Mouse (Mus musculus) thymus, adult 2 months (tissue): ENCODE measurements around the gene Bcl2l12. TPM values are rescaled to one million over a fixed set of nuclear protein-coding genes. Genes with fewer than 3 reads are reported as not detected.
A peak's percentile ranks its signal among the peaks of the same experiment; 100 is the strongest.

Experiments used
- DNase-seq: peaks from one replicate; pipeline ENCODE4 v3.0.0; 2021
- H3K27ac ChIP-seq: fragments of 200-500 bp; 2 replicates; pipeline ENCODE4 v1.5.1; 2012; ENCODE audit warnings: low read length, control low read depth; ENCODE audit not compliant: control insufficient read depth, insufficient read depth
- H3K27me3 ChIP-seq: fragments of 200-500 bp; 2 replicates; pipeline ENCODE4 v1.6.1; 2012; ENCODE audit warnings: mild to moderate bottlenecking, low read length, moderate library complexity, mixed read lengths; ENCODE audit not compliant: control insufficient read depth, insufficient read depth
- H3K36me3 ChIP-seq: fragments of 200-500 bp; 2 replicates; pipeline ENCODE4 v1.6.1; 2012; ENCODE audit warnings: mild to moderate bottlenecking, low read length, moderate library complexity; ENCODE audit not compliant: control insufficient read depth, insufficient read depth
- H3K4me1 ChIP-seq: fragments of 200-500 bp; replicated peaks from 2 replicates; pipeline ENCODE4 v1.6.1; 2012; ENCODE audit warnings: low read length; ENCODE audit not compliant: control insufficient read depth, insufficient read depth
- H3K4me3 ChIP-seq: fragments of 200-500 bp; 2 replicates; pipeline ENCODE4 v1.5.1; 2012; ENCODE audit warnings: mild to moderate bottlenecking, low read length, control low read depth, moderate library complexity; ENCODE audit not compliant: control insufficient read depth, insufficient read depth
- CTCF ChIP-seq: fragments of 200-500 bp; IDR thresholded peaks from 2 replicates; pipeline ENCODE4 v1.5.1; 2012; ENCODE audit warnings: mild to moderate bottlenecking, control low read depth, low read length, moderate library complexity, borderline replicate concordance; ENCODE audit not compliant: control insufficient read depth, poor library complexity, insufficient read depth; ENCODE audit errors: extremely low read depth
- POLR2A ChIP-seq: fragments of 200-500 bp; IDR thresholded peaks from 2 replicates; pipeline ENCODE4 v1.6.1; 2012; ENCODE audit warnings: mild to moderate bottlenecking, low read length, control low read depth, moderate library complexity; ENCODE audit not compliant: control insufficient read depth, poor library complexity, insufficient read depth; ENCODE audit errors: extremely low read depth
- WGBS: fragments of 180-500 bp; shearing (Covaris S2); methylation state at CpG from one replicate; pipeline ENCODE4 v1.1.7; 2018; 5-methylcytosine and 5-hydroxymethylcytosine counted together
- polyA plus RNA-seq: library from polyadenylated mRNA; depleted of rRNA; stranded (reverse); fragments of >200 nt; gene quantifications from 2 replicates; pipeline ENCODE4 v1.2.3, GENCODE M21; 2012; rRNA removed

The Bcl2l12 gene
- polyA plus RNA-seq, result 85.6 and 87.4 TPM in 2 replicates

- DNase-seq, result no peak
- peaks cover 20% of the 10 kb centered on the region for H3K4me1 ChIP-seq
- under 1% methylated on average over 18 of the region's 18 CpGs for WGBS
These were observed at the start of gene Bcl2l12 for GRCm38 (mm10) chr7:44998501-44998955. Gene Bcl2l12, minus strand, starts transcription at chr7:44998712.

DNA sequence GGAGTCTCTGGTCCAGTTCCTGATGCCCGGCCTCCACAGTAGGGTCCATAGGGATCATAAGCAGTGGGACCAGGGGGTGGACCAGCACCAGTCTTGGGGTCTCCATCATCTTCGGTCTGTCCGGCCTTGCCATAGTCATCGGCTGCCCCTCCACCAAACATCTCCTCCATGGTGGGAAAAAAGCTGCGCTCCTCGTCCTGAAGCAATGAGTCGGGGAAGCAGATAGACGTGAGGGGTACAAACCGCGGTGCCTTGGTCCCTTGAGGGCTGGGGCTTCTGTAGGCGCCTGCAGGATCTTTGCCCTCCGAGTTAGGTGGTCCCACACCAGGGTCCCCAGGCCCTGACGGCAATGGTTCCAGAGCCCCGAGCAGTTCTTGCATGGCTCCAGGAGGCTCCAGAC lies 49.0 kb upstream of the Bcl2l12 start:
- Histone ChIP-seq H3K27me3 (no peaks in the 10 kb centered on the region), H3K36me3 (peaks cover 66% of the 10 kb centered on the region), H3K27ac (no peak overlapping the region), H3K4me3 (no peak overlapping the region), H3K4me1 (peaks cover 15% of the 10 kb centered on the region)
- TF ChIP-seq POLR2A (no peak), CTCF (no peak)
- no peak for DNase-seq
- 98% methylated on average over 14 of the region's 14 CpGs for WGBS

More at GRCm38 (mm10) chr7:44998501-44998955, at the start of gene Bcl2l12:
- no peak for TF ChIP-seq POLR2A
- no peaks in the 10 kb centered on the region for H3K27me3 ChIP-seq
- peak within 1 kb of the TSS; percentile 53 for H3K4me3 ChIP-seq
- peak within 1 kb of the TSS; percentile 81 for H3K27ac ChIP-seq
- H3K36me3 ChIP-seq, result peaks cover 37% of the 10 kb centered on the region

GRCm38 (mm10) chr7:45046853-45047350 lies 48.4 kb upstream of the Bcl2l12 start:
- no peak for TF ChIP-seq CTCF
- TF ChIP-seq POLR2A, result no peak
- DNase-seq, result no peak
- Histone ChIP-seq H3K36me3 (peaks cover 72% of the 10 kb centered on the region), H3K4me1 (peaks cover 11% of the 10 kb centered on the region), H3K27me3 (no peaks in the 10 kb centered on the region), H3K27ac (no peak overlapping the region), H3K4me3 (no peak overlapping the region)
- WGBS, result 95% methylated on average over 26 of the region's 26 CpGs

GRCm38 (mm10) chr7:45045741-45046140 lies 47.2 kb upstream of the Bcl2l12 start:
- 95% methylated on average over 22 of the region's 22 CpGs for WGBS
- peaks cover 84% of the 10 kb centered on the region for H3K36me3 ChIP-seq
- no peak for DNase-seq
- H3K27ac ChIP-seq, result no peak overlapping the region
- no peak overlapping the region for H3K4me3 ChIP-seq
- TF ChIP-seq POLR2A (no peak), CTCF (no peak)
- H3K27me3 ChIP-seq, result no peaks in the 10 kb centered on the region
- H3K4me1 ChIP-seq, result no peaks in the 10 kb centered on the region; the same call in 1 of the 2 replicates

DNA sequence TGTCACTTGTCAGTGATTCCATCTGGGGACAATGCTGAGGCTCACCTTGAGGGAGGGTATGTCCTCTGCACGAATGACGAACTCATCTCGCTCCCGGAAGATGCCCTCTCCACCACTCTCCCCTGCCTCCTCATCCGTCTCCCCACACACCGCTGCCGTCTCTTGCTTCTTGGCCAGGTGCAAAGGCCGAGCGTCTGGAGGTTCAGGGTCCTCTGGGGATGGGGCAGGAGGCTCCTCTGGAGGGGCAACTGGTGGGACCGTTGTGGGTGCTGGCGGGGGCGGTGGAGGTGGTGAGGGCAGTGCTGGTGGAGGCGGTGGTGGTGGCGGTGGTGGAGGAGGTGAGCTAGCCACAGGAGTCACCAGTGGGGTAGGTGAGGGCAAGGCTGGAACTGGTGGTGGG lies 44.8 kb upstream of the Bcl2l12 start:
- TF ChIP-seq POLR2A (no peak), CTCF (no peak)
- WGBS, result 98% methylated on average over 13 of the region's 14 CpGs
- no peak overlapping the region for H3K4me3 ChIP-seq
- H3K36me3 ChIP-seq, result peaks cover 79% of the 10 kb centered on the region
- H3K27me3 ChIP-seq, result no peaks in the 10 kb centered on the region
- H3K27ac ChIP-seq, result no peak overlapping the region
- no peaks in the 10 kb centered on the region for H3K4me1 ChIP-seq
- no peak for DNase-seq

- Histone ChIP-seq H3K27ac (no peak overlapping the region), H3K4me3 (no peak overlapping the region), H3K4me1 (no peaks in the 10 kb centered on the region), H3K36me3 (peaks cover 68% of the 10 kb centered on the region), H3K27me3 (no peaks in the 10 kb centered on the region)
- no peak for TF ChIP-seq CTCF
- TF ChIP-seq POLR2A, result no peak
- DNase-seq, result no peak
- 96% methylated on average over 9 of the region's 9 CpGs for WGBS
These were observed 42.3 kb upstream of the Bcl2l12 start for GRCm38 (mm10) chr7:45040851-45041250.

GRCm38 (mm10) chr7:45038411-45038810 lies 39.9 kb upstream of the Bcl2l12 start:
- no peak overlapping the region for H3K27ac ChIP-seq
- H3K4me1 ChIP-seq, result no peaks in the 10 kb centered on the region
- no peak for TF ChIP-seq CTCF
- no peak for TF ChIP-seq POLR2A
- H3K36me3 ChIP-seq, result peaks cover 68% of the 10 kb centered on the region
- DNase-seq, result no peak
- H3K27me3 ChIP-seq, result no peaks in the 10 kb centered on the region
- H3K4me3 ChIP-seq, result no peak overlapping the region
- 97% methylated on average over 9 of the region's 9 CpGs for WGBS
